Mouse (Mus musculus) heart, postnatal 0 days (tissue): ENCODE measurements around the gene Hnrnpa1. TPM values are rescaled to one million over a fixed set of nuclear protein-coding genes. Genes with fewer than 3 reads are reported as not detected.
A peak's percentile ranks its signal among the peaks of the same experiment; 100 is the strongest.

Experiments used
- ATAC-seq: fragments of 200-750 bp; cut with Nextera tagmentation; 2 replicates; pipeline ENCODE4 v1.8.0; 2017; ENCODE audit warnings: low read depth, moderate number of reproducible peaks, moderate library complexity; ENCODE audit not compliant: insufficient read depth
- DNase-seq: peaks from one replicate; pipeline ENCODE4 v3.0.0-alpha.2; 2016; ENCODE audit warnings: low spot score
- H3K27ac ChIP-seq: fragments of 300-500 bp; sonication (generic); 2 replicates; pipeline ENCODE4 v1.5.1; 2014; ENCODE audit warnings: low read depth, mild to moderate bottlenecking
- H3K27me3 ChIP-seq: fragments of 300-500 bp; sonication (generic); 2 replicates; pipeline ENCODE4 v1.6.1; 2014; ENCODE audit warnings: low read length, mixed read lengths; ENCODE audit not compliant: control insufficient read depth, insufficient read depth
- H3K36me3 ChIP-seq: fragments of 300-500 bp; sonication (generic); replicated peaks from 2 replicates; pipeline ENCODE4 v1.6.1; 2014; ENCODE audit warnings: low read length, mixed read lengths; ENCODE audit not compliant: control insufficient read depth, insufficient read depth
- H3K4me1 ChIP-seq: fragments of 300-500 bp; sonication (generic); 2 replicates; pipeline ENCODE4 v1.6.1; 2014; ENCODE audit warnings: antibody characterized with exemption; ENCODE audit not compliant: control insufficient read depth, insufficient read depth
- H3K4me2 ChIP-seq: fragments of 300-500 bp; sonication (generic); 2 replicates; pipeline ENCODE4 v1.6.1; 2014; ENCODE audit warnings: low read depth, mild to moderate bottlenecking, low read length, moderate library complexity
- H3K4me3 ChIP-seq: fragments of 300-500 bp; sonication (generic); 2 replicates; pipeline ENCODE4 v1.5.1; 2014; ENCODE audit warnings: low read depth, low read length
- H3K9ac ChIP-seq: fragments of 300-500 bp; sonication (generic); replicated peaks from 2 replicates; pipeline ENCODE4 v1.6.1; 2014; ENCODE audit warnings: low read depth, low read length, mixed read lengths
- H3K9me3 ChIP-seq: fragments of 300-500 bp; sonication (generic); replicated peaks from 2 replicates; pipeline ENCODE4 v1.6.1; 2016; ENCODE audit warnings: low read length; ENCODE audit not compliant: control insufficient read depth
- CTCF ChIP-seq: IDR thresholded peaks from 2 replicates; pipeline ENCODE4 v1.5.1; 2016; ENCODE audit warnings: antibody characterized with exemption, control low read depth, low read depth
- EP300 ChIP-seq: IDR thresholded peaks from 2 replicates; pipeline ENCODE4 v1.6.1; 2016; ENCODE audit warnings: antibody characterized with exemption, low read depth
- WGBS: fragments of 180-500 bp; shearing (Covaris S2); extraction: QIAGEN DNeasy Blood & Tissue Kit; methylation state at CpG from one replicate; pipeline ENCODE4 v1.1.7; 2014; 5-methylcytosine and 5-hydroxymethylcytosine counted together
- polyA plus RNA-seq: library from polyadenylated mRNA; unstranded; fragments of >200 nt; fragmentation: Nextera tagmentation; extraction: Ambion mirVana; gene quantifications from 2 replicates; pipeline ENCODE4 v1.2.1, GENCODE M21; 2015
- total RNA-seq: library from RNA; depleted of rRNA; stranded (reverse); fragments of >200 nt; gene quantifications from 2 replicates; pipeline ENCODE4 v1.2.3, GENCODE M21; 2014; ENCODE audit warnings: low replicate concordance

The Hnrnpa1 gene
- total and polyA plus RNA-seq, 2 experiments from 2014 or later = 37.0 to 284 TPM

GRCm38 (mm10) chr15:103256210-103256986, 16.2 kb downstream of the Hnrnpa1 start:
- H3K9me3 ChIP-seq = no peaks in the 10 kb centered on the region
- no peak overlapping the region for H3K9ac ChIP-seq
- no peaks in the 10 kb centered on the region for H3K36me3 ChIP-seq
- DNase-seq = no peak
- H3K4me3 ChIP-seq = no peak overlapping the region
- TF ChIP-seq EP300 = no peak
- TF ChIP-seq CTCF = no peak
- H3K4me1 ChIP-seq = peaks cover 21% of the 10 kb centered on the region
- H3K4me2 ChIP-seq = no peak overlapping the region
- no peak overlapping the region for H3K27ac ChIP-seq
- no peaks in the 10 kb centered on the region for H3K27me3 ChIP-seq
- WGBS = 85% methylated on average over 6 of the region's 6 CpGs
- ATAC-seq = no peak

- peak; percentile 43 for TF ChIP-seq EP300
- TF ChIP-seq CTCF = peak; percentile 3; the same call in 1 of the 2 replicates
- Histone ChIP-seq H3K27me3 (no peaks in the 10 kb centered on the region), H3K4me1 (peaks cover 21% of the 10 kb centered on the region), H3K9ac (peak within 1 kb of the TSS; percentile 22), H3K27ac (peak within 1 kb of the TSS; percentile 55), H3K4me3 (peak within 1 kb of the TSS; percentile 34), H3K36me3 (no peaks in the 10 kb centered on the region), H3K9me3 (no peaks in the 10 kb centered on the region), H3K4me2 (peak within 1 kb of the TSS; percentile 60)
- WGBS = 11% methylated on average over 15 of the region's 15 CpGs
- ATAC-seq (peak; percentile 88), DNase-seq (peak; percentile 74)
These were observed 17.8 kb downstream of the Hnrnpa1 start, which contains the start of gene Nfe2 for GRCm38 (mm10) chr15:103257790-103258728. Gene Nfe2, minus strand, starts transcription at chr15:103258403.

GRCm38 (mm10) chr15:103259162-103259561, 18.9 kb downstream of the Hnrnpa1 start:
- H3K27ac ChIP-seq = no peak overlapping the region; the same call in 1 of the 2 replicates
- H3K27me3 ChIP-seq = no peaks in the 10 kb centered on the region
- DNase-seq (no peak), ATAC-seq (no peak)
- no peak overlapping the region for H3K9ac ChIP-seq
- TF ChIP-seq CTCF = no peak
- TF ChIP-seq EP300 = no peak
- H3K9me3 ChIP-seq = no peaks in the 10 kb centered on the region
- no peak overlapping the region for H3K4me2 ChIP-seq
- H3K36me3 ChIP-seq = no peaks in the 10 kb centered on the region
- 80% methylated on average over 5 of the region's 5 CpGs for WGBS
- peaks cover 21% of the 10 kb centered on the region for H3K4me1 ChIP-seq
- H3K4me3 ChIP-seq = no peak overlapping the region

- DNase-seq (no peak), ATAC-seq (no peak)
- Histone ChIP-seq H3K4me2 (no peak overlapping the region), H3K9me3 (no peaks in the 10 kb centered on the region), H3K9ac (no peak overlapping the region), H3K4me3 (no peak overlapping the region), H3K36me3 (no peaks in the 10 kb centered on the region), H3K27ac (no peak overlapping the region), H3K4me1 (peaks cover 17% of the 10 kb centered on the region), H3K27me3 (no peaks in the 10 kb centered on the region)
- WGBS = 5% methylated on average over 1 of the region's 1 CpGs
- TF ChIP-seq EP300 = no peak
- TF ChIP-seq CTCF = no peak
These were observed 19.8 kb downstream of the Hnrnpa1 start for GRCm38 (mm10) chr15:103259989-103260388.

- H3K4me2 ChIP-seq = no peak overlapping the region
- no peak overlapping the region for H3K4me3 ChIP-seq
- no peaks in the 10 kb centered on the region for H3K9me3 ChIP-seq
- no peak for ATAC-seq
- DNase-seq = no peak
- WGBS = 85% methylated on average over 2 of the region's 2 CpGs
- H3K27me3 ChIP-seq = no peaks in the 10 kb centered on the region
- no peak overlapping the region for H3K27ac ChIP-seq
- no peaks in the 10 kb centered on the region for H3K36me3 ChIP-seq
- no peak overlapping the region for H3K9ac ChIP-seq
- peaks cover 3% of the 10 kb centered on the region; the same call in 1 of the 2 replicates for H3K4me1 ChIP-seq
- TF ChIP-seq CTCF = no peak
- TF ChIP-seq EP300 = no peak
These were observed 24.6 kb downstream of the Hnrnpa1 start for GRCm38 (mm10) chr15:103264794-103265193.
